Mouse (Mus musculus) fat pad, adult 2 months (tissue): Measurements from ENCODE around the gene Gm20517.

Experiments used
- DNase-seq: peaks from one replicate; pipeline ENCODE4 v3.0.0-alpha.2; 2011; ENCODE audit warnings: low read depth, low spot score; ENCODE audit errors: extremely low read depth

Gene Gm20517

DNA sequence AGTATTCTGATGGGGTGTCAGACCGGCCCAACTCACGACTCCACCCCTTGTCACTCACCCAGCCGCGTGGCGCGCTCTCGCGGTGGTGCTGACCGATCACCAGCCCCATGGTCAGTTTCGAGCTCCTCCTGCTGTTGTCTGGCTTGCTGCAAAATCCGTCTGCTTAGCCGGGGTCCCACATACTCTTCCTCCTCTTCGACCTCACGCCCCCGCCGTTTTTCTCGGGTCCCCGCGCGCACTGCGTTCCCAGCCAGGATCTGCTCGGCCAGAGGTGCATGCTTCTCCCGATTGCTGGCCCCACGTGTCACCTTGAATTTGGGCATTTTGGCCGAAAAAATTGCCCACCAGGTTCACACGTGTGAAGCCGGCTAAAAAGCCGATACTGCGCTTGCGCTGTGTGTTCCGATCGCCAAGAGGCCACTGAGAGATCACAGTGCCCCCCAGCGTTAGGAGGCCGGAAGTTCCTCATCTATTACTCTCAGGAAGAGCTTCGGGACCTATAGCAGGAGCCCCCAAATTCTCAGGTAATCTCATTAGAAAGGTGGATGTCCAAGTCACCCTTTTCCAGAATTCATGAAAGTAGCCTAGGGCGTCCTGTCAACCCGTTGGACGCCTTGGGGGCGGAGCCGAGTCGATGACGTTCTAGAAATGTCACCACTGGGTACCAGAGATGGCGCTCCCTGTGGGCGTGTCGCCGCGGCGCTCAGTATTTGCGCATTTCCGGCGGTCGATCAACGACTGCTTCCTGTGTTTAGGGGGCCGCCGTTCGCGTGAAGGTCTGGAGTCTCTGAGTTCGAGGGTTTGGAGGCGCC lies at the start of gene Gm20517, which contains the start of the genes Bysl and Med20:
TSS of gene Gm20517 (plus strand) at position 741 of the 812 bp plus-strand sequence.
TSS of gene Bysl (minus strand) at position 644 of the 812 bp plus-strand sequence.
TSS of gene Med20 (plus strand) at position 734 of the 812 bp plus-strand sequence.
- DNase-seq, result no peak

GRCm38 (mm10) chr17:47562875-47563274 lies 48.5 kb upstream of the Gm20517 start:
- DNase-seq, result no peak

- no peak for DNase-seq
Measured at GRCm38 (mm10) chr17:47564612-47565011, 46.8 kb upstream of the Gm20517 start.

DNA sequence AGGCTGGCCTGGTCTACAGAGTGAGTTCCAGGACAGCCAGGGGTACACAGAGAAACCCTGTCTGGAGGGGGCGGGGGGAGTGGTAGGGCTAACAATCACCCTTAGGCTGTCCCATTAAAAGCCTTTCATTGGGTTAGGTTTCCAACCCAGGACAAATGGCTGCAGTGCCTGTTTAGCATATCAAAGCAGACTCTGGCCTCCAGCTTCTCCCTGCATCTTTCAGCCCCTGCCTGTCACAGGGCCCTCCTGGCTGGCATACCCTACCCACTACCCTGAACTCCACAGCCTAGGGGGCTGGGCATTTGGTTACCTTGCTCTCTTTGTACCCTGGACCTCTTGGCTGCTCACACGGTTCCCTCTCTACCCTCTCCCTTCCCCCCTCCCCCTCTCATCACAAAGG lies 45.3 kb upstream of the Gm20517 start:
- DNase-seq, result no peak

DNA sequence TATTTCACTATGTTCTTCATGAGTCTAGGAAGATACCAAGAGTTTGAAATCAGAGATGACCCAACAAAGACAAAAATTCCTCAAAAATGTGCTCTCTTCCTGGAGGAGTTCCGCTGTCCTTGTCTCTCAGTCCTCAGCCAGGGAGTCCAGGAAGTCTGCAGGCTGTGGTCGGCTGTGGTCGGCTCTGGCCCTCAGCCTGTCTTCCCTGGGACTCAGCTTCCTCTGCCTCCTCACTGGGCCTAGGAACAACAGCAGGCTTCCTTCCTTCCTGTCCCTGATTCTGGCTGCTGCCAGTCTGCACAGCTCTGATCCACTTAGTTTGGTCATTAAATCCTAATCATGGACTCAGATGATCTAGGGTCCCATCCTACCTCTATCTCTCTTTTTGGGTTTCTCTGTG lies 44.1 kb upstream of the Gm20517 start:
- no peak for DNase-seq

GRCm38 (mm10) chr17:47568389-47568788 lies 43.0 kb upstream of the Gm20517 start:
- DNase-seq, result no peak

DNA sequence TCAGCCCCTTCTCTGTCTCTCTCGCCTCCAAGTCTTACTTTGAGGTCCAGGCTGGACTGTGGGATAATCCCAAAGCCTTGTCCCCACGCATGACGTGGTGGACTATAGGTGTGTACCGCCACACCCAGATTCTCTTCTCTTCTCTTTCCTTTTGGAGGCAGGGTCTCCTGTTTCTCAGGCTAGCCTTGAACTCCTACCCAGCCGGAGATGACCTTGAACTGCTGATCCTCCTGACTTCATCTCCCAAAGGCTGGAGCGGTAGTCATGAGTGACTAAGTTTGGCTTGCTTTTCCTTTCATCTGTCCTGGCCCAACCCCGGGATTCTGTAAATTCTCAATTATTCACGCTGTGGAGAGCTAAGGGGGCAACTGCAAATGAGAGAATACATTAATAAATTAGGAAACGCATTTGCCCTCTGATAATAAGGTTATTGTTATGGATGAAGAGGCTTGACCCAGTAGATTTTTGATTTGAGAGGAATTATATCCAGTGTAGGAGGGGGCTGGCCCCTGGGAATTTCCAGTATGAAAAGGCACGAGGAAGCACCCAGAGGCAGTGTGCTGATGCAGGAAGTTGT lies 42.4 kb upstream of the Gm20517 start:
- DNase-seq, result no peak

DNA sequence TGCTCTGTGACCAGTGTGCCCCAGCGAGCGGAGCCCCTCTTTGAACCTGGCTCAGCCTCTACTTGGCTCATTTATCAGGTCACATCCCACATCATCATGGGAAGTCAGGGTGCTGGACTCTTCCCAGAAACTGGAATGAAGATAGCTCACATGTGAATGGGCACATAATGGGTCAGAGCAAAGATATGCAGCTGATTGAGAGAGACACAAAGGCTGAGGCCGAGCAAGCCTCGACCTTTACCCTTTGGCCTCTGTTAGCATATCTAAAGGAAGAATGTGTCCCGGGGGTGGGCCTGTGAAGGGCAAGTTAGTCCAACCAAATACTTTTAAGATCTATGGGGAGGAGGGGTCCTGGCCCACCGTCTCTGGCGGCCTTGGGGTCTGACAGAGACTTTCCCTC lies 39.8 kb upstream of the Gm20517 start:
- no peak for DNase-seq

DNA sequence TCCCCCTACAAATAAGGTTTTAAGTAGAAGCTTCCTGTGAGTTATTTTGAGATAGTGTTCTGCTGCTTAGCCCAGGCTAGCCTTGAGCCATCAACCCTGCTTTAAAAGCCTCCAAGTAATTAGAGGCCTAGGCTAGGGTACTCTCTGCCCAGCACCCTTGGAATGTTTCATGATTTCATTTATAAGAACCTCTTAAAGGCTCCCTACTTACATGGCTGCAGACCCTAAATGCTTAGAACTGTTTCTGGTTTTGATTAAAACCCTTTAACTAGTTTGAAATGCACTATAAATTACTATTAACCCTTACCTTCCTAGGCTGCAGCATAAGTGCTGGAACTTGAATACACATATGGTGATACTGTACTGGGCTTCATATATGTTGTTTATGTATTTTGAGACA lies 39.0 kb upstream of the Gm20517 start:
- no peak for DNase-seq

- DNase-seq, result no peak
Measured at GRCm38 (mm10) chr17:47574028-47574427, 37.4 kb upstream of the Gm20517 start.

GRCm38 (mm10) chr17:47574830-47575229 lies 36.6 kb upstream of the Gm20517 start:
- DNase-seq, result no peak

DNA sequence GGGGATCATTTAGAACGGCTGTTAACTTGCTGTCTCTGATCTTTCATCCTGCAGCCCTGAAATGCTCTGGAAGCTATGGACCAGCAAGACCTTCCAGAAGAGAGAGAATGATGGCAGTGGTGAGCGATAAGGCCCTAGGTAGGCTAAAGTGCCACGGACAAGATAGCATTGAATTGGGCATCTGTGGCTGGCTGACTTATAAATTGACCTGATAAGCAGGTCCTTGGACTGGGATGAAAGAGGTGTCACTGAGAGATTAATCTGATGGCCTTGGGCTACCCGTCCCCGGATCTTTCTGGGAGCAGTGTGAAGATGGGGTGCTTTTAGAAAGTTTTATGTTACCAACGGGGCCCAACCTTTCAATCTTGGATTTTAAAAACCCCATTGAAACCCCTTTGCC lies 32.7 kb upstream of the Gm20517 start:
- no peak for DNase-seq

- DNase-seq, result no peak
Measured at GRCm38 (mm10) chr17:47580962-47581361, 30.4 kb upstream of the Gm20517 start.

DNA sequence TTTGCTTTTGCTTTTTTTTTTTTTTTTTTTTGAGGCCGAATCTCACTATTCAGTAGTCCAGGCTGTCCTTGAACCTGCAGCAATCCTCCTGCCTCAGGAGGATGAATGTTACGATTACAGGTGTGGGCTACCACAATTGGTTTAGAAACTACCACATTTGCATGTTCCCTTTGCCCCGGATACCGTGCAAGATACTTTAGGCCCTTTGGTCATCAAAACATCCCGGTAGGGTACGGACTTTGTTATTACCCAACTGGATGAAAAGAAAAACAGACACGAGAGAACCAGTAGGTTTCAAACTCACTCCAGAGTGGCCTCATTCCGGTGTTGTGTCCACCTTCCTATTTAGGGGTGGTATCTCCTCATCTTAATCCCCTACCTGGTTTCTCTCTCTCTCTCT lies 22.9 kb upstream of the Gm20517 start:
- no peak for DNase-seq

DNA sequence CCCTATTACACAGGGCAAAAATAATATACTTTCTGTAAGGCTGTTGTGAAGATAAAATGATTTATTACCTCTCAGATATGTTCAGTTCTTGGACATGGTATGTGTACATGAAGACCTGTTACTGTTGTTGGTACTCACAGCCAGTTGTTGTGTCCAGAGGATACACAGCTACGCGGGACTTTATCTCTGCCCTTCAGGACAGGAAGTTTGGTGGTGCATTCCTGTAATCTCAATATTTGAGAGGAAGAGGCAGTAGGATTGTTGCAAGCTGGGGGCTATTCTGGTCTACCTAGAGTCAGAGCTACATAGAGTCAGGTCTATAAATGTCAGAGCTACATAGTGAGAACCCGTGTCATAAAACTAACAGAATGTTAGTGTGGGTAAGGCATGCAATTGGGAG lies 20.3 kb upstream of the Gm20517 start:
- DNase-seq, result no peak

DNA sequence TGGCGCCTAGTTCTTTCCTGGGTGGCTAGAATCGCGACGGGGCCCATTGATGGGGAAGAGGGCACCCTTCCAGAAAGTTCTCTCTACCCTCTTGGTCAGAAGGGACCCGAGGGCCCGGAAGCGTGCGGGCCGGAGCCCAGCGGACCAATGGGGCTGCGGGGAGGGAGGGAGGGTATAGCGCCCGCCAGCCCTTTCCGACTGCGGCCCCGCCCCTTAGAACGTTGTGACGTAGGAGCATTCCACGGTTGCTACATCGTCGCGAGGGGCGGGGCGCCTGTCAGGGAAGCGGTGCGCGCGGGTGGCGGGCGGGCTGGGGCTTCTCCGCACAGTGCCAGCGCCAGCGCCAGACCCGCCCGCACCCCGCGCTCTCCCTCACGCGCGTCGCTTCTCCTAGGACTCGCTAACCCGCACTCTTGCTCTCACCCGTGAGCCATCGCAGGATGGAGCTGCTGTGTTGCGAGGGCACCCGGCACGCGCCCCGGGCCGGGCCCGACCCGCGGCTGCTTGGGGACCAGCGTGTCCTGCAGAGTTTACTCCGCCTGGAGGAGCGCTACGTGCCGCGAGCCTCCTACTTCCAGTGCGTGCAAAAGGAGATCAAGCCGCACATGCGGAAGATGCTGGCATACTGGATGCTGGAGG lies 18.1 kb upstream of the Gm20517 start:
- peak; percentile 26 for DNase-seq

DNA sequence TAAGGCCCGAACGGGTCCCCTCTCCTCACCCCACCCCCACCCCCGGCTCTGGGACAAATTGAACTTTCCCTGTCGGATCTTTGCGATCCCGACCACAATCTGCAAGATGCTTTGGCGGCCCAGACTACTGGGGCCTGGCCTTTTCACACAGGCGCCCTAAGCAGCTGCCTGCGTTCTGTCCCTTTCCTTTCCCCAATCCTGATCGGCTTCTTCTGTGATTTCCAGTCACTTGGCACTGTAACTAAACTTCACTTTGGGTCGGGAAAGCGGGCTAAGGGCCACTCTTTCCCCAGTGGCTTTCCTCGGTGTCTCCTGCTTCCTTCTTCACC lies 17.6 kb upstream of the Gm20517 start:
- DNase-seq, result no peak

DNA sequence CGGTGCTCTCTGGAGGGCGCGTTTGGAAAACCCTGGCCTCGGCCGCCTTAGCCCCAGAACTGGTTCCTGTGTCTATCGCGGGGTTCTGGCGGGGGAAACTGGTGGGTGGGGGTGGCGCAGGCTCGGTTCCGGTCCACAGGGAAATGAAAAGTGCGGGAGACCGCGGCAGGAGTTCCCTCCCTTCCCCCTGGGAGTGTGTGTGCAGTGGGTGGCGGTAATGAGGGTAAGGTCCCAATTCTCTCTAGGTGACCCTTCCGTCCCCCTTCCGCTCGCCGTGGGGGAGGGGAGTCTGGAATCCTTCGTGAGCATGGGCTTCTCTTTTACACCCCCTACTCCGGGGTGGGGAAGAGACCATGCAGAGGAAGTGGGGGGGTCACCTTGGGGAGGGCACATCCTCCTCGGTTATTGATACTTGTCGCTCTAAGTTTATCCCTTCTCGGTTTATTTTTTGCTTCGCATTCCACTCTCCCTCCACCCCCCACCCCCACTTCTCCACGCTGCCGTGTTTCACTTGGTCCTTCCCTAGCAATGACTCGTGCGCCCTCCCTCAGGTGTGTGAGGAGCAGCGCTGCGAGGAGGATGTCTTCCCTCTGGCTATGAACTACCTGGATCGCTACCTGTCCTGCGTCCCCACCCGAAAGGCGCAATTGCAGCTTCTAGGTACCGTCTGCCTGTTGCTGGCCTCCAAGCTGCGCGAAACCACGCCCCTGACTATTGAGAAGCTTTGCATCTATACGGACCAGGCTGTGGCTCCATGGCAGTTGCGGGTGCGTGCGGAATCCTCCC lies 17.0 kb upstream of the Gm20517 start:
- DNase-seq, result no peak

DNA sequence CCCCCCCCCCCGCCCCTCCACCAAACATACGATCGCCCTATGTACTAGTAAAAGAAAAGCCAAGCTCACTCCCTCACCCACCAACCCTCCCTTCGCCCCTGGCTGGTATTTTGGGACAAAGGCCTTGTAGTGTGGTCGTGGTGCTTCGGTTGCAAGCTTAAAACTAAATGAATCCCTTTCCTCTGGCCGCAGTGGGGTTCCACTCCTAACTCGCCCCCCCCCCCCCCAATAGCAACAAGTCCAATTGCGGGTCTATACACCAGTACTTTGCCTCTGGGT lies 16.5 kb upstream of the Gm20517 start:
- no peak for DNase-seq

GRCm38 (mm10) chr17:47595248-47596161 lies 15.9 kb upstream of the Gm20517 start:
- no peak for DNase-seq
